Mouse (Mus musculus): Measurements from ENCODE around the gene Ganc.

Gene Ganc

DNA sequence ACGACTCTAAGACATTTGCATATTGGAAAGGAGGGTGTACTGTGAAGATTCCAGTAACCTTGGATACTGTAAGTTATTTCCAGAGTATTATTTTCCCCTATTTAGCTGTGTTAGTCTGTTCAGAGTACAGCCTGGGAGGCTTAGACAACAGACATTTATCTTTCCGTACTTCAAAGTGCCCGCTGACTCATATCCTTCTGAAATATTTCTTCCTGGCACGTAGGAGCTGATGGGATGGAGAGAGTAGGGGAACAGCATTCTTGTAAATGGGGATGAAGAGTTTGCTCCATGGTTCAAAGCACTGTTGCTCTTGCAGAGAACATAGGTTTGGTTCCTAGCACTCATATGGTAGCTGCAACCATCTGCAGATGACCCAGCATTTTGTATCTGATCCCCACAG is 48.9 kb downstream of the Ganc start:
- no peak for DNase-seq

GRCm38 (mm10) chr2:120454987-120455386 is 51.3 kb downstream of the Ganc start:
- DNase-seq = no peak

DNA sequence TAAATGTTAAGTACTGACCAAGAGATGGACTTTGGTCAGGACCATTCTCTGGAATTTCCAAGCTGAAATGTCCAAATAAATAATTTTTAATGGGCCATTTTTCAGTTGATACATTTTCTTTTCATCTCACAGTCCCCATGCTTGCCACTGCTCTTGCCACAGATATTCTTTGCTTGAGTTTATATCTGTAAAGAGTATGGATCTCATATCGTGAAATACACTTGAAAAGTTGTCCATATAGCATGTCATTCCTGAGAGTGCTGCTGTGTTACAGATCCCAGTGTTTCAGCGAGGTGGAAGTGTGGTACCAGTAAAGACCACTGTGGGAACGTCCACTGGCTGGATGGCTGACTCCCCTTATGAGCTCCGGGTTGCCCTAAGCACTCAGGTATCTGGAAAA is 52.0 kb downstream of the Ganc start, which contains the start of gene Capn3:
Gene Capn3, plus strand, starts transcription at position 301 of the 400 bp plus-strand sequence.
- DNase-seq = no peak

GRCm38 (mm10) chr2:120460216-120460615 is 56.5 kb downstream of the Ganc start:
- no peak for DNase-seq

DNA sequence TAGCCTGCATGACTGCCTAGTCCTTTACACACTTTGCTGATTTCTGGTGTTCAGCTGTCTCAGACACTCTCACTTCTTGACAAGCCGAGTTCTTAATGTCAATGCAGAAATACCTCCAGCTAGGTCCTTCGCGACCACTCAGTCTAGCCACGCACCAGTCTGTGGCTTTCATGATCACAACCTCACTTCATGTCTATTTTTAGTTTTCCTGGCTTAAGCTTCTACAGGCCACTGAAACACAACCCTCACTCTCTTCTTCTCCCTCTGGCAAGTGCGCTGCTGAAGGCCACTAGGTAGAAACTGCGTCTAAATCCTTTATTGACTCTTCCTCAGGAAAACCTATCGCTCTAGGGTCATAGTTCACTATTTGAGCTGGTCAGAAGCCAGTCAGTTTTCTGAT is 59.6 kb downstream of the Ganc start:
- DNase-seq = no peak

DNA sequence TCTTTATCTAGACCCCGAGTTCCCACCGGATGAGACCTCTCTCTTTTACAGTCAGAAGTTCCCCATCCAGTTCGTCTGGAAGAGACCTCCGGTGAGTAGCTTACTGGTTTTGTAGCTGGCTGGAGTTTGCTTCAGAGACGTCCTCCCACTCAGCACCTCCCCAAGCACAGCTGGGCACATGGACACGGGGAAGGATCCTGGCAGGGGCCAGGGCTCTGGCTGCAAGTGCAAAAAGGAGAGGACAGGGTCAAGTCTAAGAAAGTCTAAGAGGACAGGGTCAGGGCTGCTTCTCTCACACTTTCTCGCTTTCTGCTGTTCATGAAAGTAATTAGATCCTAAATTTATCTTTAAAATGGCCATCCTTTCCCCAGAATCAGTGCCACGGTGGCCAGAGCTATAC is 60.4 kb downstream of the Ganc start:
- DNase-seq = no peak

DNA sequence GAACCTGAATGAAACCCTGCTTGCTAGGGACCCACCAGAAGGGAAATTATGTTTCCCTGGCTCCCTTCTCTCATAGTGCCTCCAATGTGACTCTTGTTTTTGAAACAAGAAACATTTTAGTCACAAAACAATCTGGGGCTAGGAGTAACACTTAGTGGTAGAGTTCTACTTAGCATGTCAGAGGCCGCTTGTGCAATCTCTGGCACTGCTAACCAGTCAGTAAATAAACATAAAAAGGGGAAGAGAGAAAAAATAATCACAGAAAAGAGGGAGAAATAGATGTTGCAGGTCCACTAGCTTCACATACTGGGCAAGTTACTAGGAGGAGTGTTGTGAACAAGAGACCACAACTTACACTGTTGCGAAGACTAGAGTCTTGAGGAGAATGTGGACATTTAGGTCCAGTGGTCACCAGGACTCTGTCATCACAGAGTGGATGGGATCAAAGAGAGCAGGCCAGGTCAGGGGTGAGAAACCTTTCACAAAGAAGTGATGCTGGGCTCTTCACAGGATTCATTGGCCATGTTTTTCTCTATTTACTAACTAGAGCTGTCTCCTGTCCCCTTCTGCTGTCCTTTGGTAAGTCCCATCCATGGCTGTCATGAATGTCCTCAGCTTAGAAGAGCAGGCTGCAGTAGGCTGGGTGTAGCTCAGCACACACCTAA is 61.2 kb downstream of the Ganc start:
- DNase-seq = no peak

GRCm38 (mm10) chr2:120465397-120465785 is 61.7 kb downstream of the Ganc start:
- no peak for DNase-seq

GRCm38 (mm10) chr2:120468011-120468410 is 64.3 kb downstream of the Ganc start:
- no peak for DNase-seq

GRCm38 (mm10) chr2:120469220-120469619 is 65.5 kb downstream of the Ganc start:
- no peak for DNase-seq

GRCm38 (mm10) chr2:120469715-120470114 is 66.0 kb downstream of the Ganc start:
- DNase-seq = no peak

DNA sequence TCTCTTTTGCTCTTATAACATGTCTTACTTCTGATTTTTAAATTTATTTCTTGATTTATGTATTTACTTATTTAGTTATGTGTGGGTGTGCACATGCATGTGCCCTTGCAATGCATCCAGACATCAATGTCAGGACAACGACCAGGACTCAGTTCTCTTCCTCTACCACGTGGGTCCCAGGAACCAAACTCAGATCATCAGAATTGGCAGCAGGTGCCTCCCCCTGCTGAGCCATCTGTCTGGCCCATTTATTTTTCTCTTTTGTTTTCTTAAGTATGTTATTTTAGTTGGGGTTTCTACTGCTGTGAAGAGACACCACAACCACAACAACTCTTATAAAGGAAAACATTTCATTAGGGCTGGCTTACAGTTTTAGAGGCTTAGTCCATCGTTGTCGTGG is 67.2 kb downstream of the Ganc start:
- no peak for DNase-seq

DNA sequence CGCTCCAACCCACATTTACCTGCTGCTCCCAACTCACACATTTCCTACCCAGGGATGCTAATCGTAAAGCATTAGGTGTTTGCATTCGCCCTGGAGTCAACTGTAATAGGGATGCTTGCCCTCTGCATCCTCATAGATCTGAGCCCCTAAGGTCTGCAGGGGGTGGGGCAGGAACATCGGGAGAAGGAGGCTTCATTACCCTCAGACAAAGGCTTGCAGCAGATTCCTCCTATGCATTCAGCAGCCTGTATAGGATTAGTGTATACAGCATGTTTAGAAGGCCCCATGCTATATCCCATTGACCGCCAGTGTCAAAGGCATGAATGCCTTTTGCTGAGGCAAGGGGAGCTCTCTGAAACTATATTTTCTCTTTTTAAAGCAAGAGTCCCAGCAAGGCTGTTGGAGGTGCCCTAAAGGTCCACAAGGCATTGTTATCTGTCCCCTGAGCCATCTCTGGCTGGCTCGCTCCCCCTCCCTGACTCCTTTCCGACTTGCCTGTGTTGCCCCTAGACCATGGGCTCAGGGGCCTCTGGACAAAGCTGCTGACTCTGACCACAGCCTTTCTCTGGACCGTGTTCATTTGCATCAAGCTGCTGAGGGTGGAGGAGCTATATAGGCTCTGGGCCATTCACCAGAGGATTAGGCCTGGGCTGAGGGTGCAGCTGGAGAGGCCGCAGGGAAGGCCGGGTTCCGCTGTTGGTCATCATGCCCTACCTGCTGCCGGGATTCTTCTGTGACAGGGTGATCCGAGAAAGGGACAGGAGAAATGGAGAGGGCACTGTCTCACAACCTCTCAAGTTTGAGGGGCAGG is 72.8 kb downstream of the Ganc start:
- no peak for DNase-seq

- DNase-seq = peak; percentile 88
These were observed 74.9 kb downstream of the Ganc start for GRCm38 (mm10) chr2:120478600-120478999.

DNA sequence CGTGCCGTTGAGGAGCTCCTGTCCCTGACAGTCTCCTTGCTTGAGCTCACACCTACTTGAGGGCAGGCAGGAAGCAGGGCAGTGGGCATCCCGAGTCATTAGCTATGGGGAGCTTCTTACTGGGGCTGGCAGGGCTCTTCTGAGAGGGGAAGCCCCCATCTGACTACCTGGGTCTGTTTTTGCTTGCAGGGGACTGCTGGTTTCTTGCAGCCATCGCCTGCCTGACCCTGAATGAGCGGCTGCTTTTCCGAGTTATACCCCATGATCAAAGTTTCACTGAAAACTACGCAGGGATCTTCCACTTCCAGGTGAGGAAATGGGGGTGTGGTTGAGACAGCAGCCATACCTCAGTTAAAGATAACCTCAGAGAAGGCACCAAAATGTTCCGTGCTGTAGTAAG is 78.2 kb downstream of the Ganc start:
- DNase-seq = no peak

GRCm38 (mm10) chr2:120482506-120483389 is 79.1 kb downstream of the Ganc start:
- DNase-seq = peak; percentile 48

- DNase-seq = no peak
These were observed 80.5 kb downstream of the Ganc start for GRCm38 (mm10) chr2:120484241-120484640.

- no peak for DNase-seq
These were observed 89.6 kb downstream of the Ganc start for GRCm38 (mm10) chr2:120493254-120493653.

- DNase-seq = no peak
These were observed 92.8 kb downstream of the Ganc start for GRCm38 (mm10) chr2:120496511-120496910.

DNA sequence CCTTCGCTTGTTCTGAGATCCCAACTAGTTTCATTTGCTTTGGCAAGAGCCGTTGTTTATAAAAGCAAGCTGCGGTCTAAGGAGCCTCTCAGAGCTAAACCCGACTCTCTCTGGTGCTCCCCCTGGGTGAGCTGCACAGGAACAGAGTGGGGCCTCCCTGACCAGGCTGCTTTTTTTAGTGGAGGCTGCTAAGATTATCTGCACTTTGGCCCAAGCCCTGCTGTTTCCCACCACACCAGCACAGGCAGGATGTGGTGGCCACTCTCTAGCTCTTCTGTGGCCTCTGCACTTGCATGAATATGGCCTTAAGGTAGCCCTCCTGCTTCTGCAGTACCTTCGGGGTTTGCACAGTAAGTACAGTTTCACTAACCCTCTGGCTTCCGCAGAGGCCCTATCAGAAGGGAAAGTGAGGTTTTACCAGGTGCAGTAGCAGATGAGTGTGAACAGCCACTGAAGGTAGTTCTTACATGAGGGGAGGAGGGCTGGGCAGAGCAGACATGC is 96.3 kb downstream of the Ganc start:
- DNase-seq = no peak

DNA sequence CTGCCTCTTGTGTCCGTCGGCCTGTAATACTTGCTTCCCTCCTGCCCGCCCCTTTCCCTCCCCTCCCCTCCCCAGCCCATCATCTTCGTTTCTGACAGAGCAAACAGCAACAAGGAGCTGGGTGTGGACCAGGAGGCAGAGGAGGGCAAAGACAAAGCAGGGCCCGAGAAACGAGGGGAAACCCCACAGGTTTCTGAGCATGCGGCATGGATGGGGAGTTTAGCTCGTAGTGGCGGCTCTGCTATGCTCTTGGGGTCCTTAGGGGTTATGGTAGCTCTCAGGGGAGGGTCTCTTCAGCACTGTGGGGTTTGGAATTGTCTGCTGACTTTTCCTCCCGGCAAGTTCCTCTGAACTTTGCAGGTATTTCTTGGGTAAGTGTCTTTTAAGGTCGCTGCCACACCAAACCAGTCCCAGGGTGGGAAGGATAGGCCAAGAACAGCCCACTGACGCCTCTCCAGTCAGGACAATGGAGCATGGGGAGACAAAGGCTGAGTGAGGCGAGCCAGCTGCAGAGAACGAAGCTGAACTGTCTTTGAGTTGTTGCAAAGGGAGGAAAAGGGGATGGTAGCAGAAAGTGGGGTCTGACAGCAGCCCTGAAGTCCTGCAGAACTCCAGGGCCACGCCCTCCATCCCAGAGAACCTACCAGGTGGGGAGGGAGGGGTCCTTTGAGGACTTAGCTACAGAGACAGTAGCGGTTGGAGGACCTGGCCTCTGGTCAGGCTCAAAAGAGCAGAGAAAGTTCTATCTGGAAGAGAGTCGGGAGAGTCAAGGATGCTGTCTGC is 97.6 kb downstream of the Ganc start:
- DNase-seq = no peak

- DNase-seq = peak; percentile 18
These were observed 98.4 kb downstream of the Ganc start for GRCm38 (mm10) chr2:120501931-120502604.

Data from kidney, postnatal 14 days (tissue).